Mouse (Mus musculus) CH12F3 (cell line): Measurements from ENCODE around the gene Tbx4.

Experiments
- in situ Hi-C: fragments of 300-500 bp; cut with MboI; formaldehyde crosslinking; loops from 2 replicates; pipeline ENCODE4 v1.14.3; 2020; ENCODE audit warnings: low sequenced_read_pairs

Gene Tbx4

GRCm38 (mm10) chr11:85850758-85851157 is 35.5 kb upstream of the Tbx4 start:
- in situ Hi-C loops: loop anchor here (10.0 kb wide), 1 partner anchor 314 kb away; no protein-coding TSS in a partner anchor

- in situ Hi-C loops: loop anchor here (10.0 kb wide), 1 partner anchor 307 kb away; no protein-coding TSS in a partner anchor
These were observed 28.1 kb upstream of the Tbx4 start for GRCm38 (mm10) chr11:85857997-85858698.

- in situ Hi-C loops: loop anchor here (5.0 kb wide), 1 partner anchor 108 kb away; no protein-coding TSS in a partner anchor
These were observed 21.9 kb upstream of the Tbx4 start for GRCm38 (mm10) chr11:85864363-85864762.

GRCm38 (mm10) chr11:85876059-85876788 is 10.0 kb upstream of the Tbx4 start:
- in situ Hi-C loops: no loop called here

GRCm38 (mm10) chr11:85884498-85884897 is 1.7 kb upstream of the Tbx4 start:
- in situ Hi-C loops: no loop called here

- in situ Hi-C loops: no loop called here
These were observed 185 bp downstream of the Tbx4 start for GRCm38 (mm10) chr11:85886429-85886785.

GRCm38 (mm10) chr11:85887273-85887672 is 1.1 kb downstream of the Tbx4 start:
- in situ Hi-C loops: no loop called here

- in situ Hi-C loops: no loop called here
These were observed 1.7 kb downstream of the Tbx4 start for GRCm38 (mm10) chr11:85887801-85888450.

- in situ Hi-C loops: no loop called here
These were observed 2.3 kb downstream of the Tbx4 start for GRCm38 (mm10) chr11:85888451-85888961.

GRCm38 (mm10) chr11:85889056-85889729 is 3.0 kb downstream of the Tbx4 start:
- in situ Hi-C loops: no loop called here

- in situ Hi-C loops: no loop called here
These were observed 3.7 kb downstream of the Tbx4 start for GRCm38 (mm10) chr11:85889730-85890562.

GRCm38 (mm10) chr11:85890563-85890845 is 4.3 kb downstream of the Tbx4 start:
- in situ Hi-C loops: no loop called here

GRCm38 (mm10) chr11:85891010-85891691 is 4.9 kb downstream of the Tbx4 start:
- in situ Hi-C loops: no loop called here

GRCm38 (mm10) chr11:85891692-85892040 is 5.4 kb downstream of the Tbx4 start:
- in situ Hi-C loops: no loop called here

GRCm38 (mm10) chr11:85892771-85893170 is 6.5 kb downstream of the Tbx4 start:
- in situ Hi-C loops: no loop called here

- in situ Hi-C loops: no loop called here
These were observed 7.3 kb downstream of the Tbx4 start for GRCm38 (mm10) chr11:85893400-85894135.

GRCm38 (mm10) chr11:85894136-85894530 is 7.9 kb downstream of the Tbx4 start:
- in situ Hi-C loops: no loop called here

GRCm38 (mm10) chr11:85894731-85895545 is 8.7 kb downstream of the Tbx4 start:
- in situ Hi-C loops: no loop called here
